Mouse (Mus musculus): ENCODE results near the gene Ubxn1. TPM values are rescaled to one million over a fixed set of nuclear protein-coding genes. Genes with fewer than 3 reads are reported as not detected.

The Ubxn1 gene
- polyA plus RNA-seq, 1 experiment from 2014 or later, result 185 TPM

GRCm38 (mm10) chr19:8839908-8840791, 31.1 kb upstream of the Ubxn1 start:
- 24% methylated on average over 29 of the region's 29 CpGs for WGBS
- Histone ChIP-seq H3K9me3 (no peaks in the 10 kb centered on the region), H3K4me2 (peak overlapping the region; percentile 73), H3K9ac (replicated peaks) (peak overlapping the region; percentile 67), H3K4me3 (replicated peaks) (peak overlapping the region; percentile 52), H3K4me1 (replicated peaks) (peaks cover 32% of the 10 kb centered on the region), H3K36me3 (peaks cover 31% of the 10 kb centered on the region), H3K27me3 (no peaks in the 10 kb centered on the region), H3K27ac (0 out of 2 replicates have a peak overlapping the region, but pooled peaks have one; percentile 20)
- no peak for ATAC-seq (ENCODE audit: insufficient number of reproducible peaks, insufficient read depth, low FRiP score, low TSS enrichment, low read depth)

GRCm38 (mm10) chr19:8841012-8841411, 30.3 kb upstream of the Ubxn1 start:
- Histone ChIP-seq H3K4me2 (peak overlapping the region; percentile 73), H3K9me3 (no peaks in the 10 kb centered on the region), H3K27me3 (no peaks in the 10 kb centered on the region), H3K36me3 (peaks cover 29% of the 10 kb centered on the region), H3K27ac (no peak overlapping the region), H3K4me1 (replicated peaks) (peaks cover 32% of the 10 kb centered on the region), H3K9ac (replicated peaks) (peak overlapping the region; percentile 67; the same call in 1 of the 2 replicates), H3K4me3 (replicated peaks) (peak overlapping the region; percentile 44)
- WGBS, result 86% methylated on average over 7 of the region's 7 CpGs
- no peak for ATAC-seq (ENCODE audit: insufficient number of reproducible peaks, insufficient read depth, low FRiP score, low TSS enrichment, low read depth)

GRCm38 (mm10) chr19:8842961-8843360, 28.3 kb upstream of the Ubxn1 start:
- ATAC-seq (ENCODE audit: insufficient number of reproducible peaks, insufficient read depth, low FRiP score, low TSS enrichment, low read depth), result no peak
- WGBS, result 88% methylated on average over 6 of the region's 6 CpGs

GRCm38 (mm10) chr19:8844371-8845129, 26.7 kb upstream of the Ubxn1 start:
- WGBS, result 67% methylated on average over 5 of the region's 5 CpGs
- Histone ChIP-seq H3K4me2 (no peak overlapping the region), H3K9ac (replicated peaks) (no peak overlapping the region)

More at GRCm38 (mm10) chr19:8842961-8843360, 28.3 kb upstream of the Ubxn1 start:
- H3K9me3 ChIP-seq, result no peaks in the 10 kb centered on the region
- no peak overlapping the region for H3K27ac ChIP-seq
- no peaks in the 10 kb centered on the region for H3K27me3 ChIP-seq
- no peak overlapping the region for H3K4me2 ChIP-seq
- no peak overlapping the region for H3K9ac ChIP-seq (replicated peaks)
- H3K4me3 ChIP-seq (replicated peaks), result no peak overlapping the region
- H3K4me1 ChIP-seq (replicated peaks), result peaks cover 32% of the 10 kb centered on the region
- peaks cover 44% of the 10 kb centered on the region for H3K36me3 ChIP-seq

GRCm38 (mm10) chr19:8848356-8848755, 22.9 kb upstream of the Ubxn1 start:
- Histone ChIP-seq H3K4me1 (replicated peaks) (peaks cover 14% of the 10 kb centered on the region), H3K4me2 (no peak overlapping the region), H3K27me3 (no peaks in the 10 kb centered on the region), H3K4me3 (replicated peaks) (no peak overlapping the region), H3K27ac (no peak overlapping the region), H3K9ac (replicated peaks) (no peak overlapping the region), H3K9me3 (no peaks in the 10 kb centered on the region), H3K36me3 (peaks cover 36% of the 10 kb centered on the region)
- whole genome bisulfite sequencing, result 79% methylated on average over 5 of the region's 5 CpGs
- ATAC-seq (ENCODE audit: insufficient number of reproducible peaks, insufficient read depth, low FRiP score, low TSS enrichment, low read depth), result no peak

More at GRCm38 (mm10) chr19:8844371-8845129, 26.7 kb upstream of the Ubxn1 start:
- H3K4me1 ChIP-seq (replicated peaks), result peaks cover 17% of the 10 kb centered on the region
- H3K27ac ChIP-seq, result 0 out of 2 replicates have a peak overlapping the region, but pooled peaks have one; percentile 35
- no peaks in the 10 kb centered on the region for H3K27me3 ChIP-seq
- no peak for ATAC-seq (ENCODE audit: insufficient number of reproducible peaks, insufficient read depth, low FRiP score, low TSS enrichment, low read depth)
- peaks cover 53% of the 10 kb centered on the region for H3K36me3 ChIP-seq
- no peak overlapping the region for H3K4me3 ChIP-seq (replicated peaks)
- H3K9me3 ChIP-seq, result no peaks in the 10 kb centered on the region

- Histone ChIP-seq H3K27ac (peak within 1 kb of the TSS; percentile 29; the same call in 1 of the 2 replicates), H3K9me3 (no peaks in the 10 kb centered on the region), H3K9ac (replicated peaks) (0 out of 2 replicates have a peak within 1 kb of the TSS, but pooled peaks have one; percentile 18), H3K27me3 (no peaks in the 10 kb centered on the region), H3K4me1 (replicated peaks) (peaks cover 14% of the 10 kb centered on the region), H3K4me3 (replicated peaks) (no peak within 1 kb of the TSS), H3K4me2 (no peak within 1 kb of the TSS), H3K36me3 (peaks cover 32% of the 10 kb centered on the region)
- 21% methylated on average over 7 of the region's 7 CpGs for WGBS
- ATAC-seq (ENCODE audit: insufficient number of reproducible peaks, insufficient read depth, low FRiP score, low TSS enrichment, low read depth), result no peak
Observed at GRCm38 (mm10) chr19:8850402-8850901, 20.8 kb upstream of the Ubxn1 start, which contains the start of gene Lrrn4cl. Gene Lrrn4cl (plus strand): TSS chr19:8850768.

- 58% methylated on average over 7 of the region's 7 CpGs for WGBS
- H3K9me3 ChIP-seq, result no peaks in the 10 kb centered on the region
- no peak for ATAC-seq (ENCODE audit: insufficient number of reproducible peaks, insufficient read depth, low FRiP score, low TSS enrichment, low read depth)
- H3K9ac ChIP-seq (replicated peaks), result 0 out of 2 replicates have a peak overlapping the region, but pooled peaks have one; percentile 8
- H3K4me2 ChIP-seq, result no peak overlapping the region
- no peak overlapping the region for H3K4me3 ChIP-seq (replicated peaks)
- no peak overlapping the region for H3K27ac ChIP-seq
- H3K36me3 ChIP-seq, result peaks cover 22% of the 10 kb centered on the region
- peaks cover 14% of the 10 kb centered on the region for H3K4me1 ChIP-seq (replicated peaks)
- no peaks in the 10 kb centered on the region for H3K27me3 ChIP-seq
Observed at GRCm38 (mm10) chr19:8851639-8852038, 19.7 kb upstream of the Ubxn1 start.

- 49% methylated on average over 10 of the region's 10 CpGs for WGBS
- H3K27me3 ChIP-seq, result no peaks in the 10 kb centered on the region
- no peak overlapping the region for H3K4me3 ChIP-seq (replicated peaks)
- H3K4me1 ChIP-seq (replicated peaks), result peaks cover 14% of the 10 kb centered on the region
- no peak overlapping the region for H3K4me2 ChIP-seq
- H3K9ac ChIP-seq (replicated peaks), result 0 out of 2 replicates have a peak overlapping the region, but pooled peaks have one; percentile 8
- ATAC-seq (ENCODE audit: insufficient number of reproducible peaks, insufficient read depth, low FRiP score, low TSS enrichment, low read depth), result no peak
- H3K36me3 ChIP-seq, result peaks cover 15% of the 10 kb centered on the region
- H3K9me3 ChIP-seq, result no peaks in the 10 kb centered on the region
- no peak overlapping the region for H3K27ac ChIP-seq
Observed at GRCm38 (mm10) chr19:8852236-8852928, 18.9 kb upstream of the Ubxn1 start.

GRCm38 (mm10) chr19:8853117-8853516, 18.2 kb upstream of the Ubxn1 start:
- no peak for ATAC-seq (ENCODE audit: insufficient number of reproducible peaks, insufficient read depth, low FRiP score, low TSS enrichment, low read depth)
- Histone ChIP-seq H3K27me3 (no peaks in the 10 kb centered on the region), H3K36me3 (peaks cover 8% of the 10 kb centered on the region; the same call in 1 of the 2 replicates), H3K4me2 (no peak overlapping the region), H3K9me3 (no peaks in the 10 kb centered on the region), H3K4me3 (replicated peaks) (no peak overlapping the region), H3K9ac (replicated peaks) (no peak overlapping the region), H3K4me1 (replicated peaks) (peaks cover 14% of the 10 kb centered on the region), H3K27ac (no peak overlapping the region)
- 81% methylated on average over 3 of the region's 3 CpGs for WGBS

- Histone ChIP-seq H3K36me3 (no peaks in the 10 kb centered on the region), H3K9ac (replicated peaks) (no peak overlapping the region), H3K27me3 (no peaks in the 10 kb centered on the region), H3K9me3 (no peaks in the 10 kb centered on the region), H3K27ac (no peak overlapping the region), H3K4me3 (replicated peaks) (no peak overlapping the region), H3K4me2 (no peak overlapping the region), H3K4me1 (replicated peaks) (no peaks in the 10 kb centered on the region)
- WGBS, result 44% methylated on average over 4 of the region's 4 CpGs
- no peak for ATAC-seq (ENCODE audit: insufficient number of reproducible peaks, insufficient read depth, low FRiP score, low TSS enrichment, low read depth)
Observed at GRCm38 (mm10) chr19:8857689-8858088, 13.6 kb upstream of the Ubxn1 start.
